Mouse (Mus musculus) kidney, embryonic 16.5 days (tissue): ENCODE results near the gene Wnt3a. TPM values are rescaled to one million over a fixed set of nuclear protein-coding genes. Genes with fewer than 3 reads are reported as not detected.

Experiments
- ATAC-seq: fragments of 200-750 bp; cut with Nextera tagmentation; 2 replicates; pipeline ENCODE4 v1.8.0; 2017; ENCODE audit warnings: moderate TSS enrichment; ENCODE audit not compliant: low FRiP score, low TSS enrichment
- H3K27ac ChIP-seq: fragments of 300-500 bp; sonication (generic); 2 replicates; pipeline ENCODE4 v1.5.1; 2014; ENCODE audit warnings: low read length
- H3K27me3 ChIP-seq: fragments of 300-500 bp; sonication (generic); 2 replicates; pipeline ENCODE4 v1.6.1; 2014; ENCODE audit warnings: low read length, control low read depth, mixed read lengths; ENCODE audit not compliant: insufficient read depth
- H3K36me3 ChIP-seq: fragments of 300-500 bp; sonication (generic); 2 replicates; pipeline ENCODE4 v1.6.1; 2014; ENCODE audit warnings: low read length, control low read depth, mixed read lengths; ENCODE audit not compliant: insufficient read depth
- H3K4me1 ChIP-seq: fragments of 300-500 bp; sonication (generic); 2 replicates; pipeline ENCODE4 v1.6.1; 2014; ENCODE audit warnings: low read length, control low read depth, mixed read lengths; ENCODE audit not compliant: insufficient read depth
- H3K4me2 ChIP-seq: fragments of 300-500 bp; sonication (generic); replicated peaks from 2 replicates; pipeline ENCODE4 v1.6.1; 2014; ENCODE audit warnings: low read depth, low read length
- H3K4me3 ChIP-seq: fragments of 300-500 bp; sonication (generic); 2 replicates; pipeline ENCODE4 v1.5.1; 2014; ENCODE audit warnings: mild to moderate bottlenecking, low read length
- H3K9ac ChIP-seq: fragments of 300-500 bp; sonication (generic); replicated peaks from 2 replicates; pipeline ENCODE4 v1.6.1; 2014; ENCODE audit warnings: low read length
- H3K9me3 ChIP-seq: fragments of 300-500 bp; sonication (generic); 2 replicates; pipeline ENCODE4 v1.6.1; 2016; ENCODE audit warnings: low read length, control low read depth
- WGBS: fragments of 180-500 bp; shearing (Covaris S2); extraction: QIAGEN DNeasy Blood & Tissue Kit; methylation state at CpG from one replicate; pipeline ENCODE4 v1.1.7; 2014; 5-methylcytosine and 5-hydroxymethylcytosine counted together
- polyA plus RNA-seq: library from polyadenylated mRNA; unstranded; fragments of >200 nt; fragmentation: Nextera tagmentation; extraction: Ambion mirVana; gene quantifications from 2 replicates; pipeline ENCODE4 v1.2.1, GENCODE M21; 2015

Gene Wnt3a
- polyA plus RNA-seq, 1 experiment from 2014 or later: not detected

GRCm38 (mm10) chr11:59226787-59227603, 63.6 kb downstream of the Wnt3a start:
- H3K9me3 ChIP-seq: no peaks in the 10 kb centered on the region
- H3K36me3 ChIP-seq: peaks cover 3% of the 10 kb centered on the region; the same call in 1 of the 2 replicates
- no peaks in the 10 kb centered on the region for H3K27me3 ChIP-seq
- H3K27ac ChIP-seq: peak overlapping the region; percentile 99
- peak overlapping the region; percentile 98 for H3K9ac ChIP-seq
- peak overlapping the region; percentile 85 for H3K4me3 ChIP-seq
- H3K4me1 ChIP-seq: peaks cover 43% of the 10 kb centered on the region
- H3K4me2 ChIP-seq: peak overlapping the region; percentile 86
- 2% methylated on average over 21 of the region's 21 CpGs for WGBS
- ATAC-seq: no peak

GRCm38 (mm10) chr11:59226251-59226650, 64.3 kb downstream of the Wnt3a start:
- peaks cover 43% of the 10 kb centered on the region for H3K4me1 ChIP-seq

GRCm38 (mm10) chr11:59225167-59225566, 65.4 kb downstream of the Wnt3a start:
- peaks cover 5% of the 10 kb centered on the region; the same call in 1 of the 2 replicates for H3K36me3 ChIP-seq
- peaks cover 43% of the 10 kb centered on the region for H3K4me1 ChIP-seq
- no peak overlapping the region for H3K27ac ChIP-seq
- no peak overlapping the region for H3K9ac ChIP-seq
- no peak for ATAC-seq
- H3K27me3 ChIP-seq: no peaks in the 10 kb centered on the region
- H3K4me3 ChIP-seq: peak overlapping the region; percentile 4; the same call in 1 of the 2 replicates
- H3K4me2 ChIP-seq: peak overlapping the region; percentile 86
- 74% methylated on average over 2 of the region's 2 CpGs for WGBS
- H3K9me3 ChIP-seq: no peaks in the 10 kb centered on the region

More at GRCm38 (mm10) chr11:59226251-59226650, 64.3 kb downstream of the Wnt3a start:
- H3K9me3 ChIP-seq: no peaks in the 10 kb centered on the region
- peaks cover 3% of the 10 kb centered on the region; the same call in 1 of the 2 replicates for H3K36me3 ChIP-seq
- WGBS: 25% methylated on average over 3 of the region's 3 CpGs
- H3K4me2 ChIP-seq: peak overlapping the region; percentile 86
- ATAC-seq: no peak
- peak overlapping the region; percentile 98 for H3K9ac ChIP-seq
- H3K27ac ChIP-seq: no peak overlapping the region
- H3K27me3 ChIP-seq: no peaks in the 10 kb centered on the region
- H3K4me3 ChIP-seq: peak overlapping the region; percentile 85

GRCm38 (mm10) chr11:59224470-59224869, 66.1 kb downstream of the Wnt3a start:
- Histone ChIP-seq H3K27ac (no peak overlapping the region), H3K27me3 (no peaks in the 10 kb centered on the region), H3K9ac (no peak overlapping the region), H3K4me3 (no peak overlapping the region), H3K9me3 (no peaks in the 10 kb centered on the region), H3K4me1 (peaks cover 43% of the 10 kb centered on the region), H3K36me3 (peaks cover 6% of the 10 kb centered on the region; the same call in 1 of the 2 replicates), H3K4me2 (no peak overlapping the region)
- WGBS: 58% methylated on average over 2 of the region's 2 CpGs
- ATAC-seq: no peak

DNA sequence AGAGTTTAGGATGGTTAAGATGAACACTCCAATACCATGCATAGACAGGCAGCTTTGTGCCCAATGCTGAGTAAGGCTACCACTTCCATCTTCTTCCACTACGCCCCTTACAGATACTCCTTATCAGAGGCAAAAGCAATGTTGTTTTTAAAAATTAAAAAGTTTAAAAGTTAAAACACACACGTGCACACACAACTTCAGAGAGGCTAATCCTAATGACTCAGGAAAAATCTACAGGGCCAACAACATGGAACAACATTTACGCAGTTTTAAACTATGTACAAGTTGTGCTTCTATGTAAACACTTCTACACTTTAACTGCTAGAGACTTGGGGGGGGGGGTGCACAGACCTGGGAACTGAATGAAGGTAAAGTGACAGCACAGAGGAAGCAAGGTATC, 66.5 kb downstream of the Wnt3a start:
- Histone ChIP-seq H3K9me3 (no peaks in the 10 kb centered on the region), H3K4me1 (peaks cover 44% of the 10 kb centered on the region), H3K4me2 (no peak overlapping the region), H3K9ac (no peak overlapping the region), H3K27ac (no peak overlapping the region), H3K36me3 (peaks cover 7% of the 10 kb centered on the region; the same call in 1 of the 2 replicates), H3K4me3 (no peak overlapping the region), H3K27me3 (no peaks in the 10 kb centered on the region)
- 92% methylated on average over 3 of the region's 3 CpGs for WGBS
- no peak for ATAC-seq

- H3K36me3 ChIP-seq: peaks cover 18% of the 10 kb centered on the region
- H3K9ac ChIP-seq: no peak overlapping the region
- H3K4me3 ChIP-seq: no peak overlapping the region
- no peak overlapping the region for H3K4me2 ChIP-seq
- H3K4me1 ChIP-seq: peaks cover 49% of the 10 kb centered on the region
- H3K9me3 ChIP-seq: no peaks in the 10 kb centered on the region
- H3K27ac ChIP-seq: no peak overlapping the region
- WGBS: 82% methylated on average over 4 of the region's 4 CpGs
- no peaks in the 10 kb centered on the region for H3K27me3 ChIP-seq
- ATAC-seq: no peak
Measured at GRCm38 (mm10) chr11:59222306-59222705, 68.2 kb downstream of the Wnt3a start.

GRCm38 (mm10) chr11:59221604-59222003, 68.9 kb downstream of the Wnt3a start:
- no peaks in the 10 kb centered on the region for H3K9me3 ChIP-seq
- H3K36me3 ChIP-seq: peaks cover 20% of the 10 kb centered on the region
- no peak overlapping the region for H3K9ac ChIP-seq
- no peak overlapping the region for H3K27ac ChIP-seq
- H3K27me3 ChIP-seq: no peaks in the 10 kb centered on the region
- H3K4me1 ChIP-seq: peaks cover 48% of the 10 kb centered on the region
- H3K4me2 ChIP-seq: no peak overlapping the region
- H3K4me3 ChIP-seq: no peak overlapping the region
- ATAC-seq: no peak

DNA sequence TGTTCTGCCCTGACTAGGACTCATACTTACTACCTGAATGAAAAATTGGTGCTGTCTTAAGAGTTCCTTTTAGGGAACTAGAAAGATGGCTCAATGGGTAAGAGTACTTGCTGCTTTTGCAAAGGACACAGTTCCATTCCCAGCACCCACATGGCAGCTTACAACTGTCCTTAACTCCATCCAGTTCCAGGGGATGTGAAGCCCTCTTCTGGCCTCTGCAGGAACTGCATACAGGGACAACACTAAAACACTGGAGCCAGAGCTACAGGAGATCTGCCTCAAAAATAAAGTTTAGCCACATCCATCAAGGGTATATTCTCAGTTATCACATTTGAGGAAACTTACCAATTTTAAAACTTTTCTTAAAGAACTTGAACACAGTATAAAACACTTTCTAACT, 71.5 kb downstream of the Wnt3a start:
- ATAC-seq: no peak
- Histone ChIP-seq H3K4me1 (peaks cover 23% of the 10 kb centered on the region), H3K4me2 (no peak overlapping the region; the same call in 1 of the 2 replicates), H3K27ac (peak overlapping the region; percentile 79), H3K4me3 (no peak overlapping the region), H3K9me3 (no peaks in the 10 kb centered on the region), H3K36me3 (peaks cover 34% of the 10 kb centered on the region), H3K9ac (no peak overlapping the region), H3K27me3 (no peaks in the 10 kb centered on the region)

GRCm38 (mm10) chr11:59218389-59218998, 72.1 kb downstream of the Wnt3a start:
- peak; percentile 51; the same call in 1 of the 2 replicates for ATAC-seq

DNA sequence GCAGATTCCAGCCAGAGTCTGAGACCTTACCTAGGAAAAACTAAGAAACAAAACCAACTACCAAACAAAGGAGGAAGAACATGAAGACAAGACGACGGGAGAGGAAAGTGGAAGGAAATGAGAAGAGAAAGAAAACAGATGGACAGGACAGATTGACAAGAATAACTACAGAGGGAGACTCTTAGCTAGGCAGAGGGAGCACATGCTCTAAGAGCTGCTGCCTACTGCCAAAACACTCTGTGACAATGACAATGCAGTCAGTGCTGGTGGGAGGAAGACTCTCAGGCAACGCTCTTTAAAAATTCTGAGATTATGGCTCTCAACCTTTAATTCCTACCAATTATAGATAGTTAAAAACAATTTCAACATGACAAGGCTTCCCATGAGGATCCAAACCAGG, 73.6 kb downstream of the Wnt3a start:
- no peak overlapping the region for H3K4me3 ChIP-seq
- no peak overlapping the region for H3K9ac ChIP-seq
- H3K4me1 ChIP-seq: peaks cover 16% of the 10 kb centered on the region
- no peaks in the 10 kb centered on the region for H3K9me3 ChIP-seq
- no peak overlapping the region for H3K27ac ChIP-seq
- 79% methylated on average over 3 of the region's 3 CpGs for WGBS
- no peak overlapping the region for H3K4me2 ChIP-seq
- H3K27me3 ChIP-seq: no peaks in the 10 kb centered on the region
- H3K36me3 ChIP-seq: peaks cover 41% of the 10 kb centered on the region
- no peak for ATAC-seq

More at GRCm38 (mm10) chr11:59218389-59218998, 72.1 kb downstream of the Wnt3a start:
- Histone ChIP-seq H3K4me2 (peak overlapping the region; percentile 7; the same call in 1 of the 2 replicates), H3K4me3 (no peak overlapping the region), H3K27ac (peak overlapping the region; percentile 79), H3K4me1 (peaks cover 20% of the 10 kb centered on the region), H3K9me3 (no peaks in the 10 kb centered on the region), H3K36me3 (peaks cover 36% of the 10 kb centered on the region), H3K27me3 (no peaks in the 10 kb centered on the region), H3K9ac (no peak overlapping the region)
- WGBS: 73% methylated on average over 4 of the region's 4 CpGs
